Mouse (Mus musculus) neural tube, embryonic 11.5 days (tissue): ENCODE data around the gene Clec16a. TPM values are rescaled to one million over a fixed set of nuclear protein-coding genes. Genes with fewer than 3 reads are reported as not detected.

Experiments used
- ATAC-seq: fragments of 200-750 bp; cut with Nextera tagmentation; 2 replicates; pipeline ENCODE4 v1.8.0; 2017; ENCODE audit warnings: moderate number of reproducible peaks, mild to moderate bottlenecking, moderate TSS enrichment, moderate library complexity; ENCODE audit not compliant: insufficient read depth, low FRiP score, low TSS enrichment
- DNase-seq: peaks from one replicate; pipeline ENCODE4 v3.0.0-alpha.2; 2015; ENCODE audit warnings: low spot score
- H3K27ac ChIP-seq: fragments of 300-500 bp; sonication (generic); 2 replicates; pipeline ENCODE4 v1.5.1; 2014; ENCODE audit warnings: low read depth, mild to moderate bottlenecking, low read length
- H3K27me3 ChIP-seq: fragments of 300-500 bp; sonication (generic); 2 replicates; pipeline ENCODE4 v1.6.1; 2014; ENCODE audit warnings: mild to moderate bottlenecking, low read length, mixed read lengths; ENCODE audit not compliant: control insufficient read depth, insufficient read depth
- H3K36me3 ChIP-seq: fragments of 300-500 bp; sonication (generic); 2 replicates; pipeline ENCODE4 v1.6.1; 2014; ENCODE audit warnings: mild to moderate bottlenecking, low read length, moderate library complexity, mixed read lengths; ENCODE audit not compliant: control insufficient read depth, insufficient read depth
- H3K4me1 ChIP-seq: fragments of 300-500 bp; sonication (generic); 2 replicates; pipeline ENCODE4 v1.6.1; 2014; ENCODE audit warnings: low read length, mixed read lengths; ENCODE audit not compliant: control insufficient read depth, insufficient read depth
- H3K4me2 ChIP-seq: fragments of 300-500 bp; sonication (generic); 2 replicates; pipeline ENCODE4 v1.6.1; 2014; ENCODE audit warnings: low read depth, mild to moderate bottlenecking, moderate library complexity
- H3K4me3 ChIP-seq: fragments of 300-500 bp; sonication (generic); 2 replicates; pipeline ENCODE4 v1.5.1; 2014; ENCODE audit warnings: low read depth, low read length
- H3K9ac ChIP-seq: fragments of 300-500 bp; sonication (generic); 2 replicates; pipeline ENCODE4 v1.6.1; 2014; ENCODE audit warnings: mild to moderate bottlenecking, low read length
- H3K9me3 ChIP-seq: fragments of 300-500 bp; sonication (generic); 2 replicates; pipeline ENCODE4 v1.6.1; 2016; ENCODE audit warnings: low read length; ENCODE audit not compliant: control insufficient read depth
- WGBS: fragments of 180-500 bp; shearing (Covaris S2); extraction: QIAGEN DNeasy Blood & Tissue Kit; methylation state at CpG from one replicate; pipeline ENCODE4 v1.1.7; 2014; 5-methylcytosine and 5-hydroxymethylcytosine counted together
- polyA plus RNA-seq: library from polyadenylated mRNA; unstranded; fragments of >200 nt; fragmentation: Nextera tagmentation; extraction: Ambion mirVana; gene quantifications from 2 replicates; pipeline ENCODE4 v1.2.1, GENCODE M21; 2014

The Clec16a gene
- polyA plus RNA-seq, 1 experiment from 2014 or later, result 44.0 TPM

DNA sequence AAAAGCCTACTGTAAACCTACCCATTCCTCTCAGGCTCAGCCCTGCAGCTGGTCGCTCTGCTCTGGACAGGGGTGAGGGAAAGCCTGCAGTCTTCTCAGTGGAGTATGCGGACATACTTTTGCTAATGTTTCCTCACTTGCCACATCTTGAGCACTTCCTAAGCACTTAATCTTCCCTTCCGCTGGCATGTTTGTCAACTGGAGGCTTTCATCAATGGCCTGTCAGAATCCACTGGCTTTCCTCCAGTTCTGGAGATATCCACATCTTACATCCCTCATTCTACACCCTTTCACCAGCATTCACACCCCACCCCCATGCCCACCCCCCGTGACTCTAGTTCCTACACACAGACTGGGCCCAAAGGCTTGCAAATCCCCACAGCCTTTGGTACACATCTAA lies 182.5 kb downstream of the Clec16a start:
- no peak overlapping the region for H3K4me2 ChIP-seq
- DNase-seq (no peak), ATAC-seq (no peak)
- no peaks in the 10 kb centered on the region; the same call in 1 of the 2 replicates for H3K4me1 ChIP-seq
- no peak overlapping the region for H3K9ac ChIP-seq
- 84% methylated on average over 4 of the region's 4 CpGs for WGBS
- H3K27ac ChIP-seq, result no peak overlapping the region
- H3K9me3 ChIP-seq, result no peaks in the 10 kb centered on the region
- no peak overlapping the region for H3K4me3 ChIP-seq
- H3K36me3 ChIP-seq, result no peaks in the 10 kb centered on the region
- H3K27me3 ChIP-seq, result no peaks in the 10 kb centered on the region

DNA sequence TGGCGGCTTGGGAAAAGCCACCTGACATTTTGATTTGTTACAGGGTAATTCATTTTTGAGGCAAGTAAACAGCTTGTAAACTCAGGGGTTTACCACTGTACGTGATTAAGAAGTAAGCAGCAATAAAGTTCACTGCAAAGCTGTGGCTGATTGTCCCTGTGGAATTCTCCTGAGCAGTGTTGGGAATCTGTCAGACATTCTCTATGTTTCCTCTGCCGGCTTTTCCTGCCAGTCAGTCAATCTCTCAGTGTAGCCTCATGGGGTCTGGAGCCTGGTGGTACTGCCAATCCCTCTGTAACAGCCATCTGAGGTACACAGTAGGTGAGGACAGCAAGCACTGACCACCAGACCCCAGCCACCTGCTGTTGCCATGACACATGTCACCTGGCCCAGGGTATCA lies 183.7 kb downstream of the Clec16a start:
- H3K4me1 ChIP-seq, result no peaks in the 10 kb centered on the region; the same call in 1 of the 2 replicates
- H3K27ac ChIP-seq, result no peak overlapping the region
- no peak overlapping the region for H3K9ac ChIP-seq
- ATAC-seq (no peak), DNase-seq (no peak)
- H3K36me3 ChIP-seq, result no peaks in the 10 kb centered on the region
- no peaks in the 10 kb centered on the region for H3K27me3 ChIP-seq
- H3K4me2 ChIP-seq, result no peak overlapping the region
- H3K4me3 ChIP-seq, result no peak overlapping the region
- 35% methylated on average over 3 of the region's 3 CpGs for WGBS
- H3K9me3 ChIP-seq, result no peaks in the 10 kb centered on the region

DNA sequence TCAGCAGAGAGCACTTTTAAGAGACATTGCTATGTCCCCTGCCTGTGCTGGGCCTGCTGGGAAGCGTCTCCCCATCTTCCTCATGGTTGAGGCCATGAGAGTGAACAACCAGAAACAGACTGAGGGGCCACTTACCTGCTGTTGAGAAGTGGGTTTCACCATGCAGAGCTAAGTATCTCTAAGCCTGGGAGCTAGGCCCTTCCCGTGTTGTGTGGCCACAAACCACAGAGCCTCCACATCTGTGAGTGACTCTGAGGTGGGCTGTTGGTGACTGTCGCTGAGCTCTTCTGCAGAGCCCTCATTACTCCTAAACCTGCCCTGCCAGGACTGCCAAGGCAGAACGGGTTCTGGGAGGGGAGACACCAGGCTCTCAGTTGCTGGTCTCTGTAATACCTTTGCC lies 185.8 kb downstream of the Clec16a start:
- no peaks in the 10 kb centered on the region; the same call in 1 of the 2 replicates for H3K4me1 ChIP-seq
- H3K4me2 ChIP-seq, result no peak overlapping the region
- no peak for ATAC-seq
- no peaks in the 10 kb centered on the region for H3K36me3 ChIP-seq
- H3K9ac ChIP-seq, result no peak overlapping the region
- DNase-seq, result no peak
- WGBS, result 93% methylated on average over 4 of the region's 4 CpGs
- H3K9me3 ChIP-seq, result no peaks in the 10 kb centered on the region
- H3K27ac ChIP-seq, result no peak overlapping the region
- H3K4me3 ChIP-seq, result no peak overlapping the region
- no peaks in the 10 kb centered on the region for H3K27me3 ChIP-seq

DNA sequence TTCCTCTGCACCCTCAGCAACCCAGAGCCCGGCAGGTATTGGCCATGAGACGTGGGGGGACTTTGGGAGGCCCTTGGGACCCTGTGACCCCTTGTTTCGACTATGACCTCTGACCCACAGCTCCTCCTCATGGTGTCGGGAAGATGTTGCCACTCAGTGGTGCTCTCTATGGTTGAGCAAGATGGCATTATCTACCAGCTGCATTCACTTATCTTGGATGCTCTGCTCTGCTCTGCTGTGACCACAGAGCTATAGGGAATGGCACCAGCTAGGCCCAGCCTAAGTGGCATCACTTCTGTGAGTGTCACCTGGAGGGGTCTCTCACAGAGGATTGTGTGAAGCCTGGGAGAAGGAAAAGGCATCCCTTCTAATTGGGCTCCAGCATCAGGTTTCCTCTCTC lies 186.6 kb downstream of the Clec16a start:
- Histone ChIP-seq H3K4me2 (no peak overlapping the region), H3K36me3 (no peaks in the 10 kb centered on the region), H3K4me1 (no peaks in the 10 kb centered on the region; the same call in 1 of the 2 replicates), H3K4me3 (no peak overlapping the region), H3K9me3 (no peaks in the 10 kb centered on the region), H3K27ac (no peak overlapping the region), H3K9ac (no peak overlapping the region), H3K27me3 (no peaks in the 10 kb centered on the region)
- ATAC-seq, result no peak
- WGBS, result 72% methylated on average over 4 of the region's 4 CpGs
- no peak for DNase-seq

DNA sequence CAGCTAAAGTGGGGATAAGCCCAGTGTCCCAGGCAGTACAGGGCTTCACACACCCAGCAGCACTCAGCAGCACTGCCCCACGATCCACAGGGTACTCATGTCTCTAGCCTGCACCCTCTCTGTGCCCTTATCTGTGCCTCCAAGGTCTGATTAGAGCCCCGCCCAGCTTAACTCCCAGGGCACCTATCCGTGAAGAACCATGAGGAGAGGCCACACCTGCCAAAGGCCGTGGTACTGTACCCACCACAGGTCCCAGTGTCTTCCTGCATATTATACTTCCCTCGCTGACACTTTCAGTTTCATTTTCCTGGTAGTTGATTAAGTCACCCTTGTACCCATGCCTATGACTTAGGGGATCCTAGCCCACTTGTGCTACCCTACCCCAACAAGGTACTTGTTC lies 187.3 kb downstream of the Clec16a start:
- Histone ChIP-seq H3K27me3 (no peaks in the 10 kb centered on the region), H3K4me3 (no peak overlapping the region), H3K9ac (no peak overlapping the region), H3K36me3 (no peaks in the 10 kb centered on the region), H3K9me3 (no peaks in the 10 kb centered on the region), H3K4me1 (no peaks in the 10 kb centered on the region; the same call in 1 of the 2 replicates), H3K4me2 (no peak overlapping the region), H3K27ac (no peak overlapping the region)
- DNase-seq (no peak), ATAC-seq (no peak)
- 92% methylated on average over 5 of the region's 5 CpGs for WGBS

DNA sequence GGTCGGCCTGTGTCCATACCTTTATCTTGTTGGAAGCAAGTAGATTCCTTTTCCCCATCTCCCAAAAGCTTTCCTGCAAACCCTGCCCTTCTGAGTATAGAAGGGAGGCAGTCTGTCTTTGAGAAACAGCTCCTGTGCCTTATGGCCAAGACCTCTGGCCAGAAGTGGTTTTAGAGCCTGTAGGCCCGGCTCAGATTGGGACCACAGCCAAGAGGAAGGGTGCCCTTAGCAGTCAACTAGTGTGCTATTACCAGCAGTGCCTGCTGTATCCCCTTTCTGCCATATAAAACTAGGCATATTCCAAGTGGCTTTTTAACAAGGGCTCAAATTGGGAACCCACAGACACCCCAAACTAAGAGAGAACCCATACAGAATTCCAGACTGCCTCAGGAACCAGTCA lies 190.6 kb downstream of the Clec16a start:
- no peak for ATAC-seq
- Histone ChIP-seq H3K9me3 (no peaks in the 10 kb centered on the region), H3K36me3 (no peaks in the 10 kb centered on the region), H3K4me3 (no peak overlapping the region), H3K27ac (no peak overlapping the region), H3K9ac (no peak overlapping the region), H3K27me3 (no peaks in the 10 kb centered on the region), H3K4me2 (no peak overlapping the region), H3K4me1 (no peaks in the 10 kb centered on the region)
- DNase-seq, result no peak
- 91% methylated on average over 2 of the region's 2 CpGs for WGBS

DNA sequence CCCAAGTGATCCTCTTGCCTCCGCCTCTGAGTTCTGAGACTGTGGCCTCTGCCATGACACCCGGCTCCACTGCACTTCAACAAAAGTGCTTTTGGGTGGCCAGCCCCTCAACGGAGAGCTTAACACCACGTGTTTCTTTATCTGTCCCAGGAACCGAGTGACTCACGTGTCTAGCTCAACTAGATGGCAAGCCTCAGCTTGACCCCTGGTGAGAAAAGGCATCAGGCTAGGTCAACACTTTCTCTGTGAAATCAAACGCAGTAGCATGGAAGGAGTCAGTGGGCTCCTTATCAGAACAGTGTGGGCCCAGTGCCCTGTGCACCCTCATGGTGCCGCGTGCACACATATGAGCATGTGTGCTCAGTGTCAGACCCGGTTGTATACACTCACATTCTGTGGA lies 191.2 kb downstream of the Clec16a start:
- no peak overlapping the region for H3K9ac ChIP-seq
- H3K9me3 ChIP-seq, result no peaks in the 10 kb centered on the region
- ATAC-seq (no peak), DNase-seq (no peak)
- no peak overlapping the region for H3K4me2 ChIP-seq
- H3K27me3 ChIP-seq, result no peaks in the 10 kb centered on the region
- H3K36me3 ChIP-seq, result no peaks in the 10 kb centered on the region
- no peak overlapping the region for H3K27ac ChIP-seq
- H3K4me1 ChIP-seq, result no peaks in the 10 kb centered on the region
- H3K4me3 ChIP-seq, result no peak overlapping the region
- WGBS, result 78% methylated on average over 10 of the region's 10 CpGs

DNA sequence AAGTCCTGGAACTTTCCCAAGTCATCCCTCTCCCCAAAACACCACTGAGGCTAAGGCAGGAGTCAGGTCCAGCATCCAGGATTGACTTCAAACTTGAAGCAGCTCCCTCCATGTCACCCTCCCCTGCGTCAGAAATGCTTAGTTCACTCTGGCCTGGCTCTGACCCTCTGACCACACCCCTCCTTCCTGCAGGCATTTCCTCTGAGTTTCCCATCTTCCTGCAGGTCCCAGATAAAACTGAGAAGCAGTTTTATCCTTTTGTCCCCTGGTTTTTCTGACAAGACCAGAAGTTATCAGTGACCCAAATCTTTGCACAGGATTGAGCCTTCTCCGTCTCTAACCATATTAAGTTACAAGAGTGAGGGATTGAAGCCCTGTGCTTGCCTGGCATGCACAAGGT lies 192.4 kb downstream of the Clec16a start:
- H3K27me3 ChIP-seq, result no peaks in the 10 kb centered on the region
- ATAC-seq, result no peak
- H3K36me3 ChIP-seq, result no peaks in the 10 kb centered on the region
- no peak overlapping the region for H3K9ac ChIP-seq
- no peak overlapping the region for H3K27ac ChIP-seq
- H3K9me3 ChIP-seq, result no peaks in the 10 kb centered on the region
- DNase-seq, result no peak
- no peak overlapping the region for H3K4me3 ChIP-seq
- 59% methylated on average over 2 of the region's 2 CpGs for WGBS
- H3K4me1 ChIP-seq, result no peaks in the 10 kb centered on the region
- H3K4me2 ChIP-seq, result no peak overlapping the region

DNA sequence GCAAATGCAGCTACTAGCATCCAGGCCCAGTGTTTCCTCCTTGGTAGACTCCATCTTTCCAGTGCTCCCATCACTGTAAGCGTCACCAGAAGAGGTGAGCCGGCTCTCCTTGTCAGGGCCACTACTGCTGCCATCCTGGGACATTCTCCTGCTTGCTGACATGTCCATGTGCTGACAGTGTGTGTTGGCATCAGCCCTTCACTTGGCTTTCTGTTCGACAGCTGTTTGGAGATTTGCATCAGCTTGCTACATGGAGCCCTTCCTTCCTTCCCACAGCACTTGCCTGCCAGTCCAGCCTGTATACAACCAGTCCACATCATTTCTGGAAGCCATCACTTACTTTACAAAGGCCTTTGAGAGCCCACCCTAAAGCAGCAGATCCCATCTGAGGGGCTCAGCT lies 193.7 kb downstream of the Clec16a start:
- Histone ChIP-seq H3K4me3 (no peak overlapping the region), H3K4me2 (no peak overlapping the region), H3K9ac (no peak overlapping the region), H3K36me3 (no peaks in the 10 kb centered on the region), H3K27ac (no peak overlapping the region), H3K27me3 (no peaks in the 10 kb centered on the region), H3K4me1 (no peaks in the 10 kb centered on the region), H3K9me3 (no peaks in the 10 kb centered on the region)
- WGBS, result 92% methylated on average over 3 of the region's 3 CpGs
- no peak for DNase-seq
- ATAC-seq, result no peak
